Mouse (Mus musculus) CD4-positive, CD25-positive, alpha-beta regulatory T cell, adult 4 months (primary cell): ENCODE measurements around the gene Dab1. TPM values are rescaled to one million over a fixed set of nuclear protein-coding genes. Genes with fewer than 3 reads are reported as not detected.

Experiments used
- ATAC-seq: one replicate; pipeline ENCODE4 v1.8.0; 2017
- polyA plus RNA-seq, 2 experiments: library from polyadenylated mRNA; unstranded; fragments of 100-300 nt; shearing (Covaris generic); gene quantifications; one replicate each; pipeline ENCODE4 v1.2.1; 2017

The Dab1 gene
- polyA plus RNA-seq, 2 experiments from 2014 or later = 0.26 TPM; not detected in 1

DNA sequence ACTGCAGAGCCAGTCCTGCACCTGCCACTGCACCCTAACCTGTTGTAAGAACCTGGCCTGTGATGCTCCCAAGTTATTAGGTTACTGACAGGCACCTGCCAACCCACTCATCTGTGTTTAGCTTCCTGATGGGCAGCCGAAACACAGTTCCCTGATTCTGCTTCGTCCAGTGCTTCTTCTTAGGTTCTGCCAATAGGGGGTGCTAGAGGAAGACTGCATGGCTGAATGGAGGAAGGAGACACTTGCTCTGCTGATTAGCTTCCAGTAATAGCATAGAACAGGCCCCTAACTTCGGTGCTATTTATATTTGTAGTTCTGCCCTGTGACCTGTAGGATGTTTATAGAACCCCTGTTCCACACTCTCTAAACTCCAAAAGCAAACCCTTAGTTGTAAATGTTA, 83.0 kb downstream of the Dab1 start:
- ATAC-seq = no peak

DNA sequence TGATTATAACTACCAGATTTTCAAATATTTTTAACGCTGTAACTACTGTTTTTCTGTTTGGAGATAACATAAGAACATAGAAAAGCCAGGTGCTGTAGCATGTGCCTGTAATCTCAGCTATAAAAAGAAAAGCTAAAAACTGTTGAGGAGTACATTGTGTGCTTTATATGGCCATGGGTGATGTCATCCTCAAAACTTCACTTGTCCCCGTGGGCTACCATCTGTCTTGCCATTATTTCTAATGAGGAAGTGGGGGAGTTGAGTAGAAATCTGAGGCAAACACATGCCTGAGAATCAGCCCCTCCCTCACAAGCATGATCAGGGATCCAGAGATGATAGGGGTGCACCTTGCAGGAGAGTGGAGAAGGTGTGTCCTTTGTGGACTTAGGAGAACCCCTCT, 85.3 kb downstream of the Dab1 start:
- ATAC-seq = no peak

GRCm38 (mm10) chr4:103706501-103706900, 87.3 kb downstream of the Dab1 start:
- ATAC-seq = no peak

DNA sequence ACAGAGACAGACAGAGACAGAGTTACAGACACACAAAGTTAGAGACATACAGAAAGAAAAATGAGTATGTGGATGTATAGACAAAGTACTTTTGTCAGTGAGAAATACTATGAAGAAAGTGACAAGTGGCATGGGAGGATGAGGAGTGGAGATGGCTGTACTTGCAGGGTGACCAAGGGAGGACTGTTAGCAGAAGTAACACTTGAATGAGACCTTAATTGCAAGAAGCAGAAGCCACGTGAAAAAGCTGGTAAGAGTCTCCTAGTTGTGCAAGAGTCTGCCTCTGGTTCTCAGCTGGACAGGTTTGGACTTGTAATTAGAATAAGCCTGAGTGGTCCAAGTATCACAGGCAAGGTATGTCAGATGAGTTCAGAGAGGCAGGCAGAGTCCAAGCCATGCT, 88.0 kb downstream of the Dab1 start:
- no peak for ATAC-seq

DNA sequence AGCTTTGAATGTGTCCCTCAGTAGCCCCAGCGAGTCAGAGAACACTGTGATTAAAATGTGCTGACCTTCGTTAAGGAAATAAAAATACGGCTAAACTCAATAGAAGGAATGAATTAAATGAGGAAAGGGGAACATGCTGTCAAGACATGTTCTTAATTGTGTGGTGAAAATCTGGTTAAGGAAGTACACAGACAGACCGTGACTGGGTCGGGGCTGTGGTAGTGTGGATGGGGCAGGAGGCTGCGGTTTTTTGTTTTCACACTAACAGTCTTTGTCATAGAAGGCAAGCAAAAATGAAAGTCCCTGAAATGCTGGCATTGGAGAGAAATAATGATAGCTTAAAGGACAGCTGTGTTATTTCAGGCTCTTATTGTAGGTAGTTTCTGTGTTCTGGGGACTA, 92.2 kb downstream of the Dab1 start:
- ATAC-seq = no peak

GRCm38 (mm10) chr4:103713921-103714320, 94.8 kb downstream of the Dab1 start:
- no peak for ATAC-seq

- no peak for ATAC-seq
These were observed 95.8 kb downstream of the Dab1 start for GRCm38 (mm10) chr4:103714991-103715390.

DNA sequence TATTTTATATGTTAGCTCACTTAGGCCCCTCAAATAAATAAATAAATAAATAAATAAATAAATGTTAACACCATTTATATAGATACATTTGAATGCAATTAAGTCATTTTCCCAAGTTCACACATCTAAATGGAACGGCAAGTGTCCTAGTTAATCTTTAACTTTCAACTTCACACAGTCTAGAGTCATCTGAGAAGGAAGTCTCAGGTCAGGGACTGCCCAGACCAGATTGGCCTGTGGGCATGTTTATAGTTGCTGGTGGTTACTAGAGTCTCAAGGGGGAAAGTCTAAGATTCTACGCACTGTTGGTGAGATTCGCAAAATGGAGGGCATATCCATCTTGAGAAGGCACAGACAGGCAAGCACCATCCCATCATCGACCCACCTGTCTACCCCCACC, 96.4 kb downstream of the Dab1 start:
- no peak for ATAC-seq

GRCm38 (mm10) chr4:103722738-103723137, 103.6 kb downstream of the Dab1 start:
- ATAC-seq = no peak

- ATAC-seq = no peak
These were observed 107.3 kb downstream of the Dab1 start for GRCm38 (mm10) chr4:103726486-103726885.

DNA sequence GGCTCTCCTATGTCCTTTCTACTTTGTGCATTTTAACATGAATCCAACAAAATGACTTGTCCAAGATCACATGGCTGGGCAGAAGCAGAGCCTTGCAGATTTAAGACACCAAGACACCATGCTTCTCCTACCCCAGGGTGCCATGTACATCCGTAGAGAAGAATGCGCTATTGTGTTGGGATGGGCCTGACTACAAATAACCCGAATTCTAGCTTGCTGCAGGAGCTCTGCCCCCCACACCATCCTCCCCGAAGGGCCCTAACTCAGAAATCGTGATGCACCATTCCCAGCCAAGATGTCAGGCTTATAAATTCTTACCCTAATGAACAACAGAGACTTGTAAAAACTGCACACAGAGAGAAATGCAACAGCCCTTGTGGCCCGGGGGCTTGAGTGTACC, 118.0 kb downstream of the Dab1 start:
- ATAC-seq = no peak

DNA sequence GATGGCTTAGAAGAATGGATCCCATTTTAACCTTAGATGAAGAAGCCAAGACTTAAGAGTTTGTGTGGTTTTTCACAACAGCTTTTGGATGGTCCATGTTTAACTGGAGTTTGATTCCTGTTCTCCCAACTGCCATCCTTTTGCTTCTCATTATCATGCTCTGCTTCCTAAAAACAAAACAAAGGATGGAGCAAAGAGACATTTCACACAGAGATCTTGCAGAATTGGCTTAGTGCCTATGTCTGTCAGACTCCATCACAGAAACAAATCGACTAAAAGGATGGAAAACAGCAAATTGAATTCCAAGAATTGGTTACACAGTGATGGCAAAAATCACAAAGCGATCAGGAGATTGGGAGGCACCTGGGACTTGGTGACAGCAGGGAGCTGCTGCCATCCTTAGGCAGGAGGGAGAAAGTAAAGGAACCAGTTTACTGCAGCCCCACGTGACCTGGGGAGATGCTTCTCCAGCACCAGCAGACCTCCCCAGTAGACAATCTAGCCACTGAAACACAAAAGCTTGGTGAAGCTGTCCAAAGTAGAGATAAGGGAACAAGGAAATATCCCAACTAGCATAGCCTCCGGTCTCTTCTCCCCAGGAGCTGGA, 132.2 kb downstream of the Dab1 start:
- no peak for ATAC-seq

- no peak for ATAC-seq
These were observed 135.4 kb downstream of the Dab1 start for GRCm38 (mm10) chr4:103754561-103754960.

DNA sequence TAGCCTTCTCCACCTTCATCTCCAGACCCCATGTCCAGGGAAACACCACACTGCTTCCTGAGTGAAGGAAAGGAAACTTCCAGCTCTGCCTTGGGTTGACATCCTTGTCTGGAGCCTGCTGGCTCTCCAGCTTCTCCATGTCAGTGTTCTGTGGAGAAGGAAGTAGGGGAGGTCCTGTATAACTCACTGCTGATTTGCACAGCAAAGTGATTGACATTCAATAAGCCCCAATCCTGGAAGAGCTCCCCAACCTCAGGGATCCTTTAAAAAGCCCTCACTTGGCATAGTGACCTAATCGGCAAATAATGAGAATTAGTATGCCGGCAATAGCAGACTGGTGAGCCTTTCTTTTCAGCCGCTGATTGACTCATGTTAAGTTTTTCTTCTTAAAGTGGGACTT, 138.1 kb downstream of the Dab1 start:
- no peak for ATAC-seq

GRCm38 (mm10) chr4:103762416-103762815, 143.3 kb downstream of the Dab1 start:
- ATAC-seq = no peak

DNA sequence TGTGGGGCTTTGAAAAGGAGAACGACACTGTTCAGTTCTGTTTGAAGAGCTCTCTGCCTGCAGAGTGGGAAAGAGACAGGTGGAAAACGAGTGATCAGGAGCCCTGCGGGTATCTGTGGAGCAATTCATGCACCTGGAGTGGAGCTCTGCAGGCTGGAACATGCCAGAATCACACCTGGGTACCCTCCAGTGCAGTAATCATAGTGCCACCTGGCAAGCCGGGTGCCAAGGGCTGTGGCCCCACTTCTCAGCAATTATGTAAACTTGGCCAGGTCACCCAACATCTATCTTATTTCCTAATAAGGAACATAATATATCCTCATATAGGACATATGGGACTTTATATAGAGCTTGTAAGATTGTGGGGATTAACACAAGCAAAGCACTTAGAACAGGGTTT, 156.6 kb downstream of the Dab1 start:
- ATAC-seq = no peak

GRCm38 (mm10) chr4:103781398-103781797, 162.2 kb downstream of the Dab1 start:
- ATAC-seq = no peak

GRCm38 (mm10) chr4:103783561-103784247, 164.5 kb downstream of the Dab1 start:
- ATAC-seq = no peak

DNA sequence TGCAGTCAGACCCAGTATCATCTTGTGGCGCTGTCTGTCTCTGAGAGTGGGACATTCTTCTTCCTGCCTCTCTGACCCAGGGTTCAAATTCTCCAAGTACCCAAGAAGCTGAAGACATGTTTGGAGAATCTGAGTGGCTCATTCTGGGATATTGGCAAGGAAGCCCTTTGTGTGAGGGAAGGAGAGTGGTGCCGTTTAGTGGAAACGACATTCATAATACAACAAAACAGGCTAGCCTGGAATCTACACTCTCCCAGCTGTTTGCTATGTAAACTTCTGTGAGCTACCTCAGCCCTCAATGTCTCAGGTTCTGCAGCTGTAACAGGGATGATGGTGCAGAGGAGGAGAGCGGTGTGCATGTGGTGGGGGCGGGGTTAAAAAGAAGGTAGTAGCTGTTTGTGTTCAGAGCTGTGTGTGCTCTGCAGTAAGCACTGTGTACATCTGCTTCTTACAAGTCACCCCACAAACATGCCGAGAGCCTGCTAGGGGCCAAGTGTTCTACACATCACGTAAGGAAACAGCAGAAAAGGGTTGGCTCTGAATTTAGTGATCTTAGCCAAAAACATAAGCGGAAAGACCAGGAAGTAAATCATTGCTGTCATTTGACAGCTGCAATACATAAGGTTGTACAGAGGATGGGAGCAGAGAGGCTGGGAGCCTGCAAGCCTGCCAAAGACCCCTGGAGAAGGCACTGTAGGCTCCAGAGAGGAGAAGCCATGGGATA, 174.6 kb downstream of the Dab1 start:
- ATAC-seq = no peak

DNA sequence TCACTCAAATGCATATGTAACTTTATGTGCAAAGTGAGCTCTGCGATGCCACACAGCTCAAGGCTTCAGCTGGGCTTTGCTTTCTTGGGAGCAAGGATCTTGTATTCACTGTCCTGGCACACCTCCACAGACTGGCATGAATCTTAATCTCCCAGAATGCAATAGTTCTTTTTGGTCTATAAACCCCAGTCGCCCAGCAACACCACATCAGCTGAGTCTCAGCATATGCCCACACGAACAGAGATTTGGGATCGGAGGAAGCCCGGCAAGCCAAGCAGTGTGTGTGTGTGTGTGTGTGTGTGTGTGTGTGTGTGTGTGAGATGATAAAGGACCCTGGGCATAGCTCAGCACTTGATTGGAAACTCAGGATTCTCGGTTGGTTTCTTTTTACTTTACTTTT, 177.3 kb downstream of the Dab1 start:
- ATAC-seq = no peak

DNA sequence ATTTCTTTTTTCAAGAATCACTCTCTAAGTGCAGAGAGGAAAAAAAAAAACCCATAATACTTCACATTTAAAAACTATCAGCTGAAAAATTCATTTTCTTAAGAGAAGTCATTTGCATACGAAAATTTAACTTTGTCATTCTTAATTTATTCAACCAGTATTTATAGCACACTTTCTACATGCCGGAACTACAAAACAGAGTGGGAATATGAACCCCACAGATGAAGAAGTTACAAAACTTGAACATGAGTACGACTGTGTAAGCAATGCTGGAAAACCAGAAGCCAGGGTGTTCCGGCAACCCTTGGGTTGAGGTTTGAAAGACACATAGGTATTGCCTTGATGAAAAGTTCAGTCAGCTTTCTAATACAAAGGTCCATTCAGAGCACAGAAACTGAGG, 183.3 kb downstream of the Dab1 start:
- ATAC-seq = no peak

DNA sequence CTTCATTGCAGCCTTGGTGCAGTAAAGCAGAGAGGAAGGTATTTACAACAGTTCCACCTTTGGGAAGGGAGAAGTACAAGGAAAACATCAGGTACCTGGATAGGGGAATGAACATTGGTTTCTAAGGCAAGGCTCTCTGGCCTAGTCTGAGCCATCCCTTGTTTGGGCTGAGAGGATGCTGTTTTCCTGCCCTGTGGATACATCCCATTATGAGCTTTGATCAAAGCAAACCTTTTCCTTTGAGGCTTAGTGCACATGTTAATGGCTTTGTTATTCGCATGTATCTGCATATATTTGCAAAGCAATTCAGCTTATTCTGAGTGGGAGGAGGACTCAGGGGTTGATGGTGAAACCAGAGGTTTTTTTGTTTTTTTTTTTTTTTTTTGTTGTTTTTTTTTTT, 185.3 kb downstream of the Dab1 start:
- no peak for ATAC-seq

DNA sequence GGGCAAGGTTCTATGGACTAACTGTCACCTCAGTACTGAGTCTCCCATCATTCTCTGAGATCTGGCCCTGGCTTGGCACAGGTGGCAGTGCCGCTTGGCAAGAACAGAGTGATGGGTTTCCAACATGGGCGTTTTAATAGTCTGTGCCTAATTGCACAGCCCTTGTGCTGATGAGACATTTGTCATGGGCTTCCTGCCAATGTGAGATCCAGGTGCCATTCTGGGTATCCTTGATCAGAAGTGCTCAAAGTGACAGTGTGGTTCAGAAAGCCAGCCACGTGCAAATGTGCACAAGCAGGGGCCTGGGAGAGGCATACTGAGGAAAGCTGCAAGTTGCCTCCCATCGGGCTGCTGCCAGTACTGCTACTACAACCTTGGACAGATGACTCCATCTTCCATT, 203.5 kb downstream of the Dab1 start:
- no peak for ATAC-seq

DNA sequence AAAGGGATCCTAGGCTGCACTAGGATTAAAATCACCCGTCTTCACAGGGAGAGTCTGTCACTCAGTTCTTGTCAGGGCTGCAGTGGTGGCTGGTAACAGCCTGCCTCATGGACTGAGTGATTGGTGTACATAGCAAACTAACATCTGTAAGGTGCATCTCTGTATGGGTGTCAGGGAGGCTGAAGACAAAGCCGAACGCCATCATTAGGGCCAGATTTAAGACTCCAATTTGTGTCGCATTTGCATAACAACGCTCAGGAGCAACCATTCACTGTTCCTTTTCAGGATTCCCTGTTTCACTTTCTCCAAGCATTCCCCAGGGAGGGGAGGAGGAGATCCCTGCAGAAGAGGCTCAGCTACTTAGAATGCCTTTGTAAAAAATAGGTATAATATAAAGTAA, 219.2 kb downstream of the Dab1 start:
- no peak for ATAC-seq
